14 mouse cellular contexts compared by ENCODE assay signal in the genomic region with DNA sequence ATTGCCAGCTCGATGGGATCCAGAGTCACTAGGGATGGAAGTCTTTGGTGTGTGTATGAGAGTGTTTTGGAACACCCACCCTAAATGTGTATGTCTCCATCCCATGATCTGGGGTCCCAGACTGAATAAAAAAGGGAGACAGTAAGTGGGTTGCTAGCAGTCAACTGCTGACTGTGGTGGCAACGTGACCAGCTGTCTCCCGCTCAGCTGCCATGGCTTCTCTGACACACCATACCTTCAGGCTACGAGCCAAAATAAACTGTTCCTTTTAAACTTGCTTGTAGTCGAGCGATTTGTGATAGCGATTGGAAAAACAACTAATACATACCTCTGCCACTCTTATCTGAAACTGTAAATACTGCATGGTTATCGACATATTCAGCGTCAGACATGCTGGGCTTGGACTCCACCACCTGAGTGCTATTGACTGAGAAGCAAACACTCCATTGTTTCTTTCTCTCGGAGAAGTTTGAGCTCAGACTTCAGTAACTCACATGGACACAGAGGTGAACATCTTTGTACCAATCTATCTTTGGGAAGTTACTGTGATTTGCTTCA.
"Had no signal": no experiment of that assay in that cellular context is flagged by ENCODE, and none has a peak within 500 bp of the region (broad histone marks: within the 10 kb centered on the region; RNA-seq: fewer than 3 reads in every experiment).

No protein-coding gene starts in this region.

- H3K36me3 ChIP-seq: liver, embryonic 15.5 days; midbrain, embryonic 12.5 days; neural tube, embryonic 12.5 days had no signal

- H3K4me3 ChIP-seq: liver, embryonic 15.5 days; midbrain, embryonic 10.5 days; midbrain, embryonic 12.5 days; neural tube, embryonic 12.5 days had no signal

- H3K9ac ChIP-seq: liver, embryonic 15.5 days; lung, embryonic 14.5 days; midbrain, embryonic 12.5 days; neural tube, embryonic 12.5 days had no signal

- H3K27ac ChIP-seq: liver, embryonic 15.5 days; midbrain, embryonic 10.5 days; midbrain, embryonic 12.5 days; neural tube, embryonic 12.5 days had no signal

- H3K27me3 ChIP-seq: liver, embryonic 15.5 days; midbrain, embryonic 12.5 days; neural tube, embryonic 12.5 days had no signal

- DNase-seq: lung, adult 18-20 months; lung, embryonic 14.5 days; lung, postnatal 10 days; lung, postnatal 4 days; midbrain, embryonic 14.5 days; right cerebral cortex, postnatal 14 days; thymus, adult 18-20 months; thymus, postnatal 14 days; thymus, postnatal 36 days had no signal

- H3K4me2 ChIP-seq: liver, embryonic 15.5 days; lung, embryonic 14.5 days; midbrain, embryonic 12.5 days; neural tube, embryonic 12.5 days had no signal

- H3K9me3 ChIP-seq: liver, embryonic 15.5 days; neural tube, embryonic 12.5 days had no signal

- ATAC-seq: midbrain, embryonic 16.5 days had no signal
